ENCODE assay signal across 11 mouse cellular contexts in genomic region chr12:117808355-117809326, GRCm38 (mm10). TPM values are rescaled to one million over a fixed set of nuclear protein-coding genes. Genes with fewer than 3 reads are reported as not detected.
DNase-seq lines count a peak whose midpoint lies in the region; ATAC-seq lines count a peak whose summit lies in the region.
"Had no signal": no experiment of that assay in that cellular context is flagged by ENCODE, and none has a peak within 500 bp of the region (broad histone marks: within the 10 kb centered on the region; RNA-seq: fewer than 3 reads in every experiment).

No protein-coding gene starts in this region.

- peak overlapping the region; percentile 58 for H3K4me2 ChIP-seq in heart, embryonic 12.5 days
- H3K4me2 ChIP-seq in hindbrain, embryonic 12.5 days (replicated peaks), result peak overlapping the region; percentile 49
- peak overlapping the region; percentile 56 for H3K4me2 ChIP-seq in midbrain, embryonic 16.5 days (ENCODE audit: low read length)

- no peak for DNase-seq in heart, postnatal 25 days (ENCODE audit: low spot score)
- DNase-seq in embryo, embryonic 10.5 days (ENCODE audit: low spot score), result peak; percentile 72
- no peak for DNase-seq in frontal cortex, postnatal 36 days (ENCODE audit: low spot score in 2 of 2)
- no peak for DNase-seq in adrenal gland, postnatal 14 days
- DNase-seq in gastrocnemius, postnatal 4 days (ENCODE audit: low spot score in 2 of 2), result no peak
- DNase-seq: cerebellum, adult 11-12 months; gastrocnemius, adult 2 months; right cerebral cortex, adult 18-20 months had no signal

- peaks cover 10% of the 10 kb centered on the region; the same call in 1 of the 2 replicates for H3K27me3 ChIP-seq in heart, embryonic 12.5 days (replicated peaks)
- H3K27me3 ChIP-seq in hindbrain, embryonic 12.5 days, result peaks cover 42% of the 10 kb centered on the region
- H3K27me3 ChIP-seq in midbrain, embryonic 16.5 days (ENCODE audit: control insufficient read depth, insufficient read depth, low read depth, low read length), result no peaks in the 10 kb centered on the region; the same call in 1 of the 2 replicates

- ATAC-seq in heart, embryonic 12.5 days (ENCODE audit: insufficient number of reproducible peaks, low FRiP score), result no peak
- ATAC-seq in hindbrain, embryonic 12.5 days (ENCODE audit: low FRiP score), result peak; percentile 21
- peak; percentile 26 for ATAC-seq in midbrain, embryonic 16.5 days

- H3K27ac ChIP-seq in heart, embryonic 12.5 days (ENCODE audit: poor library complexity, severe bottlenecking), result no peak overlapping the region
- peak overlapping the region; percentile 60; the same call in 1 of the 2 replicates for H3K27ac ChIP-seq in hindbrain, embryonic 12.5 days
- peak overlapping the region; percentile 49; the same call in 1 of the 2 replicates for H3K27ac ChIP-seq in midbrain, embryonic 16.5 days (ENCODE audit: low read length)
- H3K27ac ChIP-seq: gastrocnemius, adult 2 months had no signal

- no peaks in the 10 kb centered on the region for H3K9me3 ChIP-seq in heart, embryonic 12.5 days (replicated peaks)
- H3K9me3 ChIP-seq in hindbrain, embryonic 12.5 days (replicated peaks), result no peaks in the 10 kb centered on the region
- no peaks in the 10 kb centered on the region for H3K9me3 ChIP-seq in midbrain, embryonic 16.5 days (replicated peaks; ENCODE audit: control insufficient read depth, low read length, poor library complexity, severe bottlenecking)

- H3K4me3 ChIP-seq in heart, embryonic 12.5 days, result 0 out of 2 replicates have a peak overlapping the region, but pooled peaks have one; percentile 6
- H3K4me3 ChIP-seq in hindbrain, embryonic 12.5 days, result peak overlapping the region; percentile 17
- peak overlapping the region; percentile 25 for H3K4me3 ChIP-seq in midbrain, embryonic 16.5 days (ENCODE audit: low read depth, low read length)
- H3K4me3 ChIP-seq: gastrocnemius, adult 2 months had no signal

- H3K36me3 ChIP-seq in heart, embryonic 12.5 days, result no peaks in the 10 kb centered on the region
- no peaks in the 10 kb centered on the region for H3K36me3 ChIP-seq in hindbrain, embryonic 12.5 days
- no peaks in the 10 kb centered on the region for H3K36me3 ChIP-seq in midbrain, embryonic 16.5 days (ENCODE audit: control insufficient read depth, insufficient read depth, low read length)

- 49% methylated on average over 17 of the region's 17 CpGs for WGBS in heart, embryonic 12.5 days
- WGBS in hindbrain, embryonic 12.5 days, result 34% methylated on average over 17 of the region's 17 CpGs
- WGBS in midbrain, embryonic 16.5 days, result 9% methylated on average over 17 of the region's 17 CpGs

- no peaks in the 10 kb centered on the region; the same call in 1 of the 2 replicates for H3K4me1 ChIP-seq in heart, embryonic 12.5 days (replicated peaks)
- H3K4me1 ChIP-seq in hindbrain, embryonic 12.5 days, result peaks cover 40% of the 10 kb centered on the region
- H3K4me1 ChIP-seq in midbrain, embryonic 16.5 days (ENCODE audit: control insufficient read depth, insufficient read depth, low read length), result peaks cover 27% of the 10 kb centered on the region

- H3K9ac ChIP-seq in heart, embryonic 12.5 days, result no peak overlapping the region
- H3K9ac ChIP-seq in hindbrain, embryonic 12.5 days, result no peak overlapping the region
- H3K9ac ChIP-seq in midbrain, embryonic 16.5 days (ENCODE audit: low read depth, low read length), result peak overlapping the region; percentile 35; the same call in 1 of the 2 replicates

- intact Hi-C loops in heart, postnatal 25 days (cut with DNase I), result no loop called here

RNA-seq across cellular contexts. Expression of gene Cdca7l, which starts 4.6 kb away (rescaled TPM):
- polyA plus RNA-seq in heart, embryonic 12.5 days (2016; fragmentation: Nextera tagmentation; extraction: Ambion mirVana), result 18.7 and 20.3 TPM in 2 replicates
- under 1 TPM; 0.23 to 0.36 TPM for total RNA-seq in heart, postnatal 25 days (2021)
- 16.2 and 20.2 TPM in 2 replicates for polyA plus RNA-seq in hindbrain, embryonic 12.5 days (2016; fragmentation: Nextera tagmentation; extraction: Ambion mirVana)
- polyA plus RNA-seq in midbrain, embryonic 16.5 days (2015; fragmentation: Nextera tagmentation; extraction: Ambion mirVana), result 3.6 and 4.8 TPM in 2 replicates
- total RNA-seq in adrenal gland, postnatal 14 days (2021), result 6.7 and 6.9 TPM in 2 replicates
- 1 to 10 TPM; 8.1 to 8.6 TPM for total RNA-seq in gastrocnemius, postnatal 4 days (2021)
- total RNA-seq: gastrocnemius, adult 2 months had no signal
